Mouse (Mus musculus) embryo, embryonic 11 days (tissue): Measurements from ENCODE around the gene Slc36a2.

Experiments used
- DNase-seq: peaks from one replicate; pipeline ENCODE4 v3.0.0-alpha.2; 2015

Gene Slc36a2

GRCm38 (mm10) chr11:55183124-55183523, 1.8 kb downstream of the Slc36a2 start:
- DNase-seq = no peak

GRCm38 (mm10) chr11:55179856-55180255, 5.0 kb downstream of the Slc36a2 start:
- DNase-seq = no peak

GRCm38 (mm10) chr11:55178830-55179229, 6.0 kb downstream of the Slc36a2 start:
- DNase-seq = no peak

GRCm38 (mm10) chr11:55170501-55170900, 14.4 kb downstream of the Slc36a2 start:
- no peak for DNase-seq

GRCm38 (mm10) chr11:55168914-55169313, 16.0 kb downstream of the Slc36a2 start:
- no peak for DNase-seq

GRCm38 (mm10) chr11:55168504-55168903, 16.4 kb downstream of the Slc36a2 start:
- DNase-seq = no peak

GRCm38 (mm10) chr11:55165748-55166147, 19.1 kb downstream of the Slc36a2 start:
- DNase-seq = no peak

GRCm38 (mm10) chr11:55164723-55165122, 20.2 kb downstream of the Slc36a2 start:
- DNase-seq = peak; percentile 27

GRCm38 (mm10) chr11:55162670-55163069, 22.2 kb downstream of the Slc36a2 start:
- DNase-seq = peak; percentile 53

GRCm38 (mm10) chr11:55158785-55159359, 26.0 kb downstream of the Slc36a2 start:
- DNase-seq = peak; percentile 82

- DNase-seq = no peak
Observed at GRCm38 (mm10) chr11:55155070-55155421, 29.8 kb downstream of the Slc36a2 start.

GRCm38 (mm10) chr11:55154398-55155069, 30.3 kb downstream of the Slc36a2 start:
- no peak for DNase-seq

GRCm38 (mm10) chr11:55151608-55152007, 33.3 kb downstream of the Slc36a2 start, which contains the start of gene Slc36a3:
Gene Slc36a3, minus strand, starts transcription at chr11:55151708.
- no peak for DNase-seq

- DNase-seq = no peak
Observed at GRCm38 (mm10) chr11:55148461-55148860, 36.4 kb downstream of the Slc36a2 start.

GRCm38 (mm10) chr11:55147423-55147822, 37.5 kb downstream of the Slc36a2 start:
- DNase-seq = no peak

- no peak for DNase-seq
Observed at GRCm38 (mm10) chr11:55146855-55147254, 38.0 kb downstream of the Slc36a2 start.

GRCm38 (mm10) chr11:55144011-55144410, 40.9 kb downstream of the Slc36a2 start:
- DNase-seq = no peak

GRCm38 (mm10) chr11:55141502-55141901, 43.4 kb downstream of the Slc36a2 start:
- no peak for DNase-seq

GRCm38 (mm10) chr11:55137646-55138045, 47.2 kb downstream of the Slc36a2 start:
- no peak for DNase-seq

GRCm38 (mm10) chr11:55136770-55137547, 47.9 kb downstream of the Slc36a2 start:
- no peak for DNase-seq

- no peak for DNase-seq
Observed at GRCm38 (mm10) chr11:55134871-55135270, 50.0 kb downstream of the Slc36a2 start.

- no peak for DNase-seq
Observed at GRCm38 (mm10) chr11:55134407-55134806, 50.5 kb downstream of the Slc36a2 start.

- no peak for DNase-seq
Observed at GRCm38 (mm10) chr11:55133204-55133603, 51.7 kb downstream of the Slc36a2 start.

- no peak for DNase-seq
Observed at GRCm38 (mm10) chr11:55131946-55132345, 52.9 kb downstream of the Slc36a2 start.
